Comparison of ENCODE assay signal across 7 mouse cellular contexts in genomic region chr10:121033128-121033791, GRCm38 (mm10). TPM values are rescaled to one million over a fixed set of nuclear protein-coding genes. Genes with fewer than 3 reads are reported as not detected.
A peak's percentile ranks its signal among the peaks of the same experiment; 100 is the strongest.
DNase-seq lines count a peak whose midpoint lies in the region; ATAC-seq lines count a peak whose summit lies in the region.

No protein-coding gene starts in this region.

- under 1% methylated on average over 25 of the region's 25 CpGs for WGBS in intestine, embryonic 15.5 days
- WGBS in limb, embryonic 12.5 days = under 1% methylated on average over 25 of the region's 25 CpGs
- WGBS in midbrain, embryonic 14.5 days = under 1% methylated on average over 25 of the region's 25 CpGs

- H3K27me3 ChIP-seq in intestine, embryonic 15.5 days (replicated peaks) = peaks cover 6% of the 10 kb centered on the region; the same call in 1 of the 2 replicates
- no peaks in the 10 kb centered on the region for H3K27me3 ChIP-seq in limb, embryonic 12.5 days
- peaks cover 22% of the 10 kb centered on the region for H3K27me3 ChIP-seq in midbrain, embryonic 14.5 days (ENCODE audit: control insufficient read depth, insufficient read depth, low read length)

- peak overlapping the region; percentile 100 for H3K4me2 ChIP-seq in intestine, embryonic 15.5 days (replicated peaks)
- peak overlapping the region; percentile 91 for H3K4me2 ChIP-seq in limb, embryonic 12.5 days
- peak overlapping the region; percentile 93 for H3K4me2 ChIP-seq in midbrain, embryonic 14.5 days (ENCODE audit: low read length)

- DNase-seq in adrenal gland, adult 18-20 months (ENCODE audit: low spot score in 2 of 2) = peak; percentile 68 to 72
- DNase-seq in embryo, embryonic 10 days (ENCODE audit: low spot score) = peak; percentile 90
- DNase-seq in gastrocnemius, postnatal 36 days = peak; percentile 40 to 48
- peak; percentile 86 for DNase-seq in midbrain, embryonic 14.5 days
- DNase-seq in spleen, adult 12 weeks (ENCODE audit: low spot score) = peak; percentile 39

- no peak overlapping the region for H3K27ac ChIP-seq in intestine, embryonic 15.5 days
- peak overlapping the region; percentile 89 for H3K27ac ChIP-seq in limb, embryonic 12.5 days
- no peak overlapping the region for H3K27ac ChIP-seq in midbrain, embryonic 14.5 days (replicated peaks; ENCODE audit: low read depth, low read length)

- H3K36me3 ChIP-seq in intestine, embryonic 15.5 days = no peaks in the 10 kb centered on the region
- no peaks in the 10 kb centered on the region for H3K36me3 ChIP-seq in limb, embryonic 12.5 days
- no peaks in the 10 kb centered on the region for H3K36me3 ChIP-seq in midbrain, embryonic 14.5 days (ENCODE audit: control insufficient read depth, insufficient read depth, low read length)

- peak overlapping the region; percentile 50 for H3K4me3 ChIP-seq in intestine, embryonic 15.5 days (replicated peaks)
- H3K4me3 ChIP-seq in limb, embryonic 12.5 days (replicated peaks) = peak overlapping the region; percentile 59
- peak overlapping the region; percentile 52 for H3K4me3 ChIP-seq in midbrain, embryonic 14.5 days (replicated peaks; ENCODE audit: low read depth, low read length)

- intact Hi-C loops in gastrocnemius, postnatal 36 days (cut with DNase I) = loop anchor here (2.0 to 5.0 kb wide), 2 partner anchors 94 to 219 kb away; no protein-coding TSS in a partner anchor

- H3K9ac ChIP-seq in intestine, embryonic 15.5 days = peak overlapping the region; percentile 46; the same call in 1 of the 2 replicates
- H3K9ac ChIP-seq in limb, embryonic 12.5 days (replicated peaks) = peak overlapping the region; percentile 75
- peak overlapping the region; percentile 48 for H3K9ac ChIP-seq in midbrain, embryonic 14.5 days (replicated peaks; ENCODE audit: low read length)

- peak; percentile 88 for ATAC-seq in intestine, embryonic 15.5 days
- ATAC-seq in limb, embryonic 12.5 days (ENCODE audit: insufficient number of reproducible peaks, insufficient read depth, low FRiP score, low TSS enrichment, low read depth) = peak; percentile 69
- peak; percentile 81 for ATAC-seq in midbrain, embryonic 14.5 days (ENCODE audit: low FRiP score, low TSS enrichment)

- H3K4me1 ChIP-seq in intestine, embryonic 15.5 days (replicated peaks) = peaks cover 10% of the 10 kb centered on the region
- H3K4me1 ChIP-seq in limb, embryonic 12.5 days (replicated peaks) = peaks cover 40% of the 10 kb centered on the region
- H3K4me1 ChIP-seq in midbrain, embryonic 14.5 days (ENCODE audit: control insufficient read depth, insufficient read depth, low read length) = peaks cover 9% of the 10 kb centered on the region

- no peaks in the 10 kb centered on the region for H3K9me3 ChIP-seq in intestine, embryonic 15.5 days
- H3K9me3 ChIP-seq in limb, embryonic 12.5 days = no peaks in the 10 kb centered on the region
- no peaks in the 10 kb centered on the region for H3K9me3 ChIP-seq in midbrain, embryonic 14.5 days (ENCODE audit: control insufficient read depth, low read length)

RNA-seq across cellular contexts. Expression of gene Wif1, which starts 0.5 kb away (rescaled TPM):
- total RNA-seq in adrenal gland, adult 18-20 months (2021) = not detected
- total RNA-seq in gastrocnemius, postnatal 36 days (2021) = 1 to 10 TPM; 3.8 to 4.0 TPM
- polyA plus RNA-seq in intestine, embryonic 15.5 days (2015; fragmentation: Nextera tagmentation; extraction: Ambion mirVana) = 0.29 and 0.57 TPM in 2 replicates
- 87.4 and 91.8 TPM in 2 replicates for polyA plus RNA-seq in limb, embryonic 12.5 days (2016; fragmentation: Nextera tagmentation; extraction: Ambion mirVana)
- 14.3 and 14.4 TPM in 2 replicates for polyA plus RNA-seq in midbrain, embryonic 14.5 days (2014; fragmentation: Nextera tagmentation; extraction: Ambion mirVana)

RNA-seq across cellular contexts. Expression of gene Lemd3, which starts 54.1 kb away (rescaled TPM):
- total RNA-seq in adrenal gland, adult 18-20 months (2021) = 10 to 100 TPM; 20.9 to 24.0 TPM
- 10 to 100 TPM in 1 of 2 experiments, 1 to 10 TPM in 1; 8.7 to 10.0 TPM for total RNA-seq in gastrocnemius, postnatal 36 days (2021)
- 2.3 and 2.6 TPM in 2 replicates for polyA plus RNA-seq in intestine, embryonic 15.5 days (2015; fragmentation: Nextera tagmentation; extraction: Ambion mirVana)
- 5.5 and 6.0 TPM in 2 replicates for polyA plus RNA-seq in limb, embryonic 12.5 days (2016; fragmentation: Nextera tagmentation; extraction: Ambion mirVana)
- 6.4 and 6.6 TPM in 2 replicates for polyA plus RNA-seq in midbrain, embryonic 14.5 days (2014; fragmentation: Nextera tagmentation; extraction: Ambion mirVana)

Comparison
In these comparisons a context has a peak if more than half of its experiments do, and no peak if none do; other contexts are left out.
1. DNase-seq: peak in every context shown above with its lines; median percentile 90 in embryo, embryonic 10 days; 86 in midbrain, embryonic 14.5 days; 70 in adrenal gland, adult 18-20 months; 44 in gastrocnemius, postnatal 36 days; 39 in spleen, adult 12 weeks.